In genomic region chr3:18764301-18765078, GRCm38 (mm10) we compare ENCODE assay signal across 9 mouse cellular contexts.
DNase-seq lines count a peak whose midpoint lies in the region; ATAC-seq and TF ChIP-seq lines count a peak whose summit lies in the region.
"Had no signal": no experiment of that assay in that cellular context is flagged by ENCODE, and none has a peak within 500 bp of the region (broad histone marks: within the 10 kb centered on the region; RNA-seq: fewer than 3 reads in every experiment).

No protein-coding gene starts in this region.

- peak; percentile 12 for DNase-seq in gastrocnemius, postnatal 14 days
- no peak for DNase-seq in gastrocnemius, postnatal 36 days
- peak; percentile 20 for DNase-seq in adipocyte (ENCODE audit: low spot score)
- peak; percentile 39 for DNase-seq in embryonic facial prominence, embryonic 14.5 days (ENCODE audit: low spot score)
- DNase-seq in left cerebral cortex, postnatal 36 days (ENCODE audit: low spot score in 2 of 2), result peak; percentile 11
- DNase-seq in natural killer cell, adult 2 months (ENCODE audit: low spot score in 2 of 2), result no peak
- DNase-seq in embryo, embryonic 10 days (ENCODE audit: low spot score), result no peak
- DNase-seq: liver, embryonic 13.5 days had no signal

- H3K36me3 ChIP-seq in embryonic facial prominence, embryonic 14.5 days (ENCODE audit: control insufficient read depth, insufficient read depth, low read length), result no peaks in the 10 kb centered on the region
- H3K36me3 ChIP-seq in intestine, postnatal 0 days (ENCODE audit: control insufficient read depth, insufficient read depth), result no peaks in the 10 kb centered on the region
- H3K36me3 ChIP-seq: liver, embryonic 13.5 days had no signal

- H3K9ac ChIP-seq in embryonic facial prominence, embryonic 14.5 days (ENCODE audit: low read depth, low read length), result no peak overlapping the region
- H3K9ac ChIP-seq in intestine, postnatal 0 days (ENCODE audit: low read depth, low read length), result no peak overlapping the region
- H3K9ac ChIP-seq: liver, embryonic 13.5 days had no signal

- H3K27ac ChIP-seq in embryonic facial prominence, embryonic 14.5 days (replicated peaks; ENCODE audit: low read depth, low read length), result no peak overlapping the region
- no peak overlapping the region for H3K27ac ChIP-seq in intestine, postnatal 0 days (ENCODE audit: low read depth, low read length)
- H3K27ac ChIP-seq: liver, embryonic 13.5 days had no signal

- 80% methylated on average over 3 of the region's 3 CpGs for WGBS in embryonic facial prominence, embryonic 14.5 days
- 86% methylated on average over 3 of the region's 3 CpGs for WGBS in intestine, postnatal 0 days

- intact Hi-C loops in gastrocnemius, postnatal 14 days (cut with DNase I; ENCODE audit: low total_unique reads), result no loop called here
- intact Hi-C loops in gastrocnemius, postnatal 36 days (cut with DNase I), result no loop called here
- intact Hi-C loops in left cerebral cortex, postnatal 36 days (cut with DNase I), result no loop called here

- no peaks in the 10 kb centered on the region for H3K4me1 ChIP-seq in embryonic facial prominence, embryonic 14.5 days (ENCODE audit: control insufficient read depth, insufficient read depth, low read length)
- no peaks in the 10 kb centered on the region for H3K4me1 ChIP-seq in intestine, postnatal 0 days (replicated peaks; ENCODE audit: control insufficient read depth, insufficient read depth, low read length)
- H3K4me1 ChIP-seq: liver, embryonic 13.5 days had no signal

- no peak for TF ChIP-seq CTCF in intestine, postnatal 0 days (IDR thresholded peaks at IDR 0.05; ENCODE audit: low read depth)

- no peak overlapping the region for H3K4me2 ChIP-seq in embryonic facial prominence, embryonic 14.5 days (ENCODE audit: low read depth, low read length)
- H3K4me2 ChIP-seq in intestine, postnatal 0 days (replicated peaks; ENCODE audit: low read depth), result no peak overlapping the region
- H3K4me2 ChIP-seq: liver, embryonic 13.5 days had no signal

- H3K27me3 ChIP-seq in embryonic facial prominence, embryonic 14.5 days (replicated peaks; ENCODE audit: control insufficient read depth, insufficient read depth, low read length), result no peaks in the 10 kb centered on the region
- H3K27me3 ChIP-seq in intestine, postnatal 0 days (replicated peaks; ENCODE audit: control insufficient read depth, insufficient read depth, low read length), result no peaks in the 10 kb centered on the region
- H3K27me3 ChIP-seq: liver, embryonic 13.5 days had no signal

- H3K9me3 ChIP-seq in embryonic facial prominence, embryonic 14.5 days (ENCODE audit: control insufficient read depth, low read length), result no peaks in the 10 kb centered on the region
- H3K9me3 ChIP-seq in intestine, postnatal 0 days (ENCODE audit: control insufficient read depth), result no peaks in the 10 kb centered on the region
- H3K9me3 ChIP-seq: liver, embryonic 13.5 days had no signal

- H3K4me3 ChIP-seq in embryonic facial prominence, embryonic 14.5 days (ENCODE audit: low read depth, low read length), result no peak overlapping the region
- H3K4me3 ChIP-seq in intestine, postnatal 0 days (ENCODE audit: low read depth, low read length), result no peak overlapping the region
- H3K4me3 ChIP-seq: liver, embryonic 13.5 days had no signal

- no peak for ATAC-seq in embryonic facial prominence, embryonic 14.5 days (ENCODE audit: low read depth)
- ATAC-seq in intestine, postnatal 0 days, result no peak

Comparison
In these comparisons a context has a peak if more than half of its experiments do, and no peak if none do; other contexts are left out.
1. DNase-seq: peak in gastrocnemius, postnatal 14 days (single experiment), adipocyte (single experiment), embryonic facial prominence, embryonic 14.5 days (single experiment) and left cerebral cortex, postnatal 36 days (2 of 2); none in gastrocnemius, postnatal 36 days (0 of 2), natural killer cell, adult 2 months (0 of 2) and embryo, embryonic 10 days (single experiment).